Mouse (Mus musculus) MEL (cell line): ENCODE measurements around the gene Wtip.

Experiments
- TAL1 ChIP-seq: IDR thresholded peaks from 2 replicates; pipeline ENCODE4 v1.6.1; 2012; ENCODE audit warnings: mild to moderate bottlenecking, inconsistent platforms, low read length, moderate library complexity, mixed read lengths
- ZMIZ1 ChIP-seq: IDR thresholded peaks from 2 replicates; pipeline ENCODE4 v1.6.1; 2012; ENCODE audit warnings: low read depth, mild to moderate bottlenecking, inconsistent platforms, low read length, improper control_type of control experiment, moderate library complexity

DNA sequence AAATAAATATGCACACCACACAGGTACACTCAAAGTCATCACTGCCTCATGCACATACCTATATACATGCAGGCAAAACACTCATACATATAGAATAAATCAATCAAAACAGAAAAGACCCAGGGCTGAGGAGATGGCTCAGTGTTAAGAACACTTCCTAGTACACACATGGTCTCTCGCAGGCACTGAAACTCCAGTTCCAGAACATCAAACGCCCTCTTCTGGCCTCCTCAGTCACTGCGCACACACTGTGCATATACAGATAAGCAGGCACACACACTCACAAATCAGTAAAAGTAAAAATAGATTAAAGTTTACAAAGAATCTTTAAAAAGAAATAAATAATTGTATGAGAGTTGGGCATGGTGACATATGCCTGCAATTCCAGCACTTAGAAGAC is 6.8 kb downstream of the Wtip start:
- TF ChIP-seq TAL1 (no peak), ZMIZ1 (no peak)
